Mouse (Mus musculus) adrenal gland, postnatal 10 days (tissue): ENCODE results near the gene Rab12. TPM values are rescaled to one million over a fixed set of nuclear protein-coding genes. Genes with fewer than 3 reads are reported as not detected.
"Not testable (repeated sequence)": the region's sequence is repeated elsewhere in the genome, so short reads cannot be mapped to it uniquely, and the experiment has no call there.

Experiments
- DNase-seq: peaks from one replicate; pipeline ENCODE4 v3.0.0; 2021; ENCODE audit warnings: mixed read lengths
- long read RNA-seq, 2 experiments: library from polyadenylated mRNA; stranded (forward); transcript quantifications; one replicate each; pipeline ENCODE4 v2.0.0; 2021
- total RNA-seq, 2 experiments: library from RNA; stranded (reverse); gene quantifications; 2 replicates each; pipeline ENCODE4 v1.2.3; 2021

The Rab12 gene
- 100 to 1,000 TPM in 1 of 2 experiments, 10 to 100 TPM in 1; 90.9 to 113 TPM for total RNA-seq
- long read RNA-seq, experiment 1, transcript Rab12-205 (6 exons, 2,010 nt), result major isoform, 160 of 174 reads
- long read RNA-seq, experiment 1, partial matches to known transcripts, result 2 of 174 reads
- long read RNA-seq, experiment 1, other reads (novel, unspliced or antisense), result 12 of 174 reads
- long read RNA-seq, experiment 2, transcript Rab12-205 (6 exons, 2,010 nt), result major isoform, 88 of 97 reads
- long read RNA-seq, experiment 2, partial matches to known transcripts, result 3 of 97 reads
- long read RNA-seq, experiment 2, other reads (novel, unspliced or antisense), result 6 of 97 reads

GRCm38 (mm10) chr17:66519554-66520553 lies at the start of gene Rab12:
TSS of gene Rab12 (minus strand) at chr17:66519729.
- peak; percentile 95 for DNase-seq

GRCm38 (mm10) chr17:66564213-66564612 lies 44.7 kb upstream of the Rab12 start:
- peak; percentile 34 for DNase-seq

GRCm38 (mm10) chr17:66563551-66563950 lies 44.0 kb upstream of the Rab12 start:
- no peak for DNase-seq

DNA sequence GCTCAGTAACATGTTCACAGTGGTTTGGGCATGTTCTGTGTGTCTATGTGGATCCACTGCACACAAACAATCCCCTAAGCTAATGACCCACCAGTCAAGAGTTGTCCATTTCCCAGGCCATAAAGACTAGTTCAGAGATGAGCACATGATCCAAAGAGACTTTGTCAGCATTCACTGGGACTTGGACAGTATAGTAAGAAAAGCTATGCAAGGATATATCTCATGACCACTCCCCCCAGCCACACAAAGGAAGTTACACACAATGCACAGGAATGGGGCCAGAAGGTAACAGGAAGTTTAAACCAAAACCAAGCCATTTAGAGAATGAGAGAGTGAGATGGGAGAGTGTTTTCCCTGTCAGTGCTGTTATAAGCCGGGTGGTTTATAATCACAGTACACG lies 41.9 kb upstream of the Rab12 start:
- DNase-seq, result no peak

DNA sequence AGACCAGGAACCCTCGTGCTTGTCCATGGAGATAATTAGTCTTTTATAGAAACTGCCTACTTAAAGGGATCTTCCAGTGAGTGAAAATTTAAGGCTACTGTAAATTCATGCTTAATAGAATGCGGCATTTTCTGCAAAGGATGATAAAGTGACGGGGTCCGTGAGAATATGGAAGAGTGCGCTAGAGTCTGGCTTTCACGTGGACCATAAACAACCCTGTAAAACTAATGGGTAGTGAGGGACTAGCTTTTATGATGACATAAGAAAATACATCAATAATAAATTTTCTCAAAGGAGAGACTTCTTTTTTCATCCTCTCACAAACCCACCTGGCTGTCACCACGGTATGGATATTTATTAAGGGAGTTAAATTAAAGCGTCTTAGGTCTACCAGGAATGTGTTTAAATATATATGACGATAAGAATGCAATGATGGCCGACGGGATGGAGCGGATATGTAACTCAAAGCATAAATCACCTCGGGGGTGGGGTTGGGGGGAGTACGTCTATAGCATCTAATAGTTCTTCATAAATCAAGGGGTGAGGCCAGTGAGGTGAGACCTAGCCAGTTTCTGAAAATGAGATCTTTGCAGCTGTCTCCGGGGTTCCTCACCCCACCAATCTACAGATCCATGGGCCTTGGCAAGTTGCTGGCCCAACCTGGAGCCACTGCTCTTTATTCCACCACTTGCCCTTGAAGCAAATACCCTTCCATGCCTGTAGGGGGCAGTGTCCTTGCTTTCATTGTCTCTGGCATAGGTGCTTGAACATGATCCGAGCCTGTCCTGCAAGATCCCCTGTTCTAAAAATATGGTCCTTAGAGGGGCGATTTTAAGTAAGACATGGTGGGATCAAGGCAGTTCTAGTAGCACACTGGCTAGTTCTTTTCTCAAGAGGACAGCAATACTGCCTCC lies 39.1 kb upstream of the Rab12 start:
- DNase-seq, result no peak

DNA sequence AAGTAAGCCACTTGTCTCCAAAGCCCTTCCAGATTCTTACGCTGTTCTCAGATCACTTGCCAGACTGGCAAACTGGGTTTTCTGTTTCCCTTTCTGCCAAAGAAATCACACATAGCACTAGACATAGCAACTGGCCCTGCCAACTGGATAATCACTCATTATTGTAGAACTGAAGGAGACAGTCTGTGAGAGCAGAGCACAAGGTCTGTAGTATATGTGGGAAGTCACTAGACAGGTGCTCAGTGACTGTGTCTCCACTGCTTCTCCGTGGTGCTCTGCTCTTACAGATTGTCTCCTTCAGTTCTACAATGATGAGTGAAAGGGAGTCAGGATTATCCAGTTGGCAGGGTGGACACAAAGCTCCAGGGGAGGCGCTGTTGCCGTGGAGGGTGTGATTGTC lies 33.2 kb upstream of the Rab12 start:
- DNase-seq, result no peak

- DNase-seq, result no peak
Observed at GRCm38 (mm10) chr17:66550486-66550885, 31.0 kb upstream of the Rab12 start.

- DNase-seq, result no peak
Observed at GRCm38 (mm10) chr17:66532285-66532684, 12.8 kb upstream of the Rab12 start.

DNA sequence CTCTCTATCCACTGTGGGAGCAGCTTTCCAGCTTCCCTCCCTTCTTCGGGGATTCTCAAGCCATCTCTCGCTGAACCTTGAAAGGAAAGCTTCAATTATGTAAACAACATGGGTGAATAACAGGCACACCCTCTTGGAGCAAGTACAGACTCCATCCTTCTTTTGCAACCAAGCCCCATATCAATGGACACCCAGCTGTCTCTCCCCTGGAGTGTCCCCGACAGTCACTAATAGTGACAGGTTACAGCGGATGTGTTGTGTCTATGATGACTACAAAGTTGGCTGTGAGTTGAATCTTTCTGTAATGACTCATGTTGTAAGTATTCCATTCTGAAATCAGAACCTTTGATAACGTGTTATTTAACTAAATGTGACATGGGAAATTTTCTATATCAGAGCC lies 3.9 kb upstream of the Rab12 start:
- DNase-seq, result no peak

DNA sequence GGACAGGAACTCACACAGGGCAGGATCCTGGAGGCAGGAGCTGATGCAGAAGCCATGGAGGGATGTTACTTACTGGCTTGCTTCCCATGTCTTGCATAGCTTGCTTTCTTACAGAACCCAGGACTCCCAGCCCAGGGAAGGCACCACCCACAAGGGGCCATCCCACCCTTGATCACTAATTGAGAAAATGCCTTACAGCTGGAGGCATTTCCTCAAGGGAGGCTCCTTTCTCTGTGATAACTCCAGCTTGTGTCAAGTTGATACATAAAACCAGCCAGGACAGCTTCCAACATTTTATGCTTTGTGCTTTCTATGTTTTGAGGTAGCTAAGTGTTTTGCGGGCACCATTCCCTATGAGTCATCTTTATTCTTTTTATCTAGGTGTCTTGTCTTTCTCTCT lies 3.1 kb upstream of the Rab12 start:
- not testable (repeated sequence) for DNase-seq

DNA sequence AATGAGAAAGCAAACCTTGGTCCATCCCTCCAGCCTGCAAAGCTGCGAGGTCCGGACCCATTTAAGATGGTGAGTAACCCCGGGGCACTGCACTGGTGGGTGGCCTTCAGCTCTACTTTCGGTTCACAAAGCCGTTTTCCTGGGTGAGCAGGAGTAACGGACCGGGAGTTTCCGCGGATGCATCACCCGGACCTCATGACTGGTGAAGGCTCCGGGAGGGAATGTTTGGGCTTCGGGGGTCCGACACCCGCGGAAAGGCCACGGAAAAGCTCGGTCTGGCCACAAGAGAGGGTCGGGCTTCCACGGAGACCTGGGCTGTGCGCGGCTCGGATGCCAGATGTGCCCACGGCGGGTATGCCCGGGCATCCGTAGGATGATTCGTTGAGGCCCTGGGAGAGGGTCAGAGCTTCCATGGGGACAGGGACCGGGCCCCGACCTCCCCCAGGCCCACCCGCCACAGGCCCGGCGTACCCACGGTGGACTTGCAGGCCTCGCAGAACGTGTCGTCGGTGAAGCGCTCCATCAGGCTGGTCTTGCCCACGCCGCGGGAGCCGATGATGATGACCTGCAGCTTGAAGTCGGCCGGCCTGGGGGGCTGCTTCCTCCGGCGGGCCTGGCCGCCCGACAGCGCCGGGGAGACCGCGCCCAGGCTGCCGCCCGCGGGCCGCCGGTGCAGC lies 514 bp downstream of the Rab12 start:
- DNase-seq, result peak; percentile 65

- no peak for DNase-seq
Observed at GRCm38 (mm10) chr17:66516953-66517352, 2.6 kb downstream of the Rab12 start.

GRCm38 (mm10) chr17:66514288-66514995 lies 5.1 kb downstream of the Rab12 start:
- no peak for DNase-seq

DNA sequence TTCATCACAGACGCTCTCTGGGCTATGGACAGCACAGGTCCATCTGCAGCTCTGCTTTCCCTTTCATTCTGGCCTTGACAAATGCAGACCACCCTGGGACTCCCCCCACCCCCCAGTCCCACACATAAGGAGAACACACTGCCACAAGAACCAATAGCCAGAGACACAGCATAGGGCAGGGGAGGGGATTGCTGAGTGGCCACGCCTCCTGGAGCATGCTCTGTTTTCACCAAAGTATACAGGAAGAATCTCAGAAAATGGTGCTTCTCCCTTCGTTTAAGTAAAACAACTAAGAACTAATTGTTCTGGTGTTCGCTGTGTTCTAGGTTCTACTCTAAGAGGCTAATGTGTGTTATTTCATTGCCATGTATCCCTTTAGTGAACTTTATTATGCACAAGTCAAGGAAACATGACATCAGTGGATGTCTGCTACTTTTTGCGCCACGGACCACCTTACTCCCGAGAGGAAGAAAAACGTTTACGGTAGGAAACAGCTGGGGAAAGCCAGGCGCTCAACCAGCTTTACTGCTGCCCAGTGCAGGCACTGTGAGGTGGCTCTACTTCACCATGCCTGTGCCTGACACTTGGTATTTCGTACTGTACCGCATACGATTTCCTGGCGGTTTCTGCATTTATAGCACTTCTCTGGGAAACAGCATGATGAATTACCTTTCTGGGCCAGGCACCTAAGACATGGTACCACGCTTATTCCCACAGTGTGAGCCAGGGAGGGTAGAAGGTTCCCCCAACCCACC lies 7.2 kb downstream of the Rab12 start:
- no peak for DNase-seq

DNA sequence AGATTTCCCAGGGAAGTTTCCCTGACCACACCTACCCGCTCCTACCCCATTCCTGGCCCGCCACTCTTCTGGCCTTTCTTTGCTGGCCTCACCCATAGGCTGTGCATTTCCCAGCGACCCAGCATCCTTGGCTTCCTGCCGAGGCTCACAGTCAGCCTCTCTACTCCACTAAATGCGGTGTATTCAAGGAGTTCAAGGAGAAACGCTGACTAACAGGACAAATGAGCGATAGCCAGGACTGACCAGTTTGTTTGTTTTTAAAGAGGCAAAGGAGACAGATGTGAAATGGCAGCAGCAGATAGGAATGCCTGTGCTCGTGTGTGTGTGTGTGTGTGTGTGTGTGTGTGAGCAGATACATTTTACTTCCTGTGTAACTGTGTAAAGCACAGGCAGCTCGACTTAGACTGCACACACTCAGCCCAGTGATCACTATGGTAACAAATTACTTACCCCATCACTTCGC lies 9.3 kb downstream of the Rab12 start:
- peak; percentile 86 for DNase-seq

DNA sequence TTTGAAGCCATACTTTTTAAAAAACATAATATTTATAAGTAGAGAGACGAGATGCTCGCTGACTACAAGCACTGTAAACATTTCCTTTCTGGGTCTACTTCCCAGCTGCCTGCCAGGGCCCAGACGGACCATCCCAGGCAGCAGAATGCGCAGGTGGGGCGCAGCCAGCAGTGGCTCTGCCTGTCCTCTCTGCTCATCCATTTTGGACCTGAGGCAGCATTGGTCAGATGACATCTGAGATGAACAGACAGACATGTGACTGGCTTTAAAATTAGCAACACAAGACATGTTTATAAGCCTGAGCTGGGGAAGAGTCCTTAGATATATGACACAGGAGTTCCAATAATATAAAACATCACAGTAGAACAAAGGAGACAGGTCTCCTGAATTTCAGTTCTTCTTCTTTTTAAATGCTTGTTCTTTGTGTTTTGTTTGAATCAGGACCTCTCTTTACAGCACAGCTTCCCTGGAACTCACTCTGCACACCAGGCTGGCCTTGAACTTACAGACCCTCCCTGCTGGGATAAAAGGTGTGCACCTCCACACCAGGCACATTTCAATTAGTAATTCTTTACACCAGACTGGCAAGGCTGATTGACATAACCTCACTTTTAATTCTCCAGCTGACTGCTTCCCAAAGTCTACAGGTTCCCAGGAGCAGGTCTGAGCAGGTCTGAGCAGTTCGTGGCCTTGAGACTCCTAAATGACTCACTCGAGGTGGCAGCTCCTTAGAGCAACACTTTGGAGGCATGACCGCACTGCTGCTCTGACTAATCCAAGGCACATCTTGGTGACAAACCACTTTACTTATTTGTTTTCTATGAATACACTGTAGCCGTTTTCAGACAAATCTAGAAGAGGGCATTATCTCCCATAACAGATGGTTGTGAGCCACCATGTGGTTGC lies 12.2 kb downstream of the Rab12 start:
- peak; percentile 28 for DNase-seq

DNA sequence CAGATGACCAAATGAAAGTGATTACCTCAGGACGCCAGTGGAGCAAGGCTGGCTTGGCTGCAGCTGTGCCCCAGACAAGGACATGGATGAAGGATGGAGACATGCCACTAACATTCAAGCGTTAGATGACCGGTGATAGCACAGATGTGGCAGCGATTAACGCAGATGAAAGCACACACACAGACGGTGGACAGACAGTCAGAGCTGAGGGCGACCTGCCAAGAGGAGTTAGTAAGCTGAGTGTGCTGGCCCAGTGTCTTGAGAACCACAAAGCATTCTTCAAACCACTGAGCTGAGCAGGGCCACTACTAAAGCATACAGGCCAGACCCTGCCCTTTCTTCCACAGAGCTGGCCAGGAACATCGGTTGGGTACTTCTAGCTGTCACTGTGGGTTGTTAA lies 14.6 kb downstream of the Rab12 start:
- peak; percentile 61 for DNase-seq

DNA sequence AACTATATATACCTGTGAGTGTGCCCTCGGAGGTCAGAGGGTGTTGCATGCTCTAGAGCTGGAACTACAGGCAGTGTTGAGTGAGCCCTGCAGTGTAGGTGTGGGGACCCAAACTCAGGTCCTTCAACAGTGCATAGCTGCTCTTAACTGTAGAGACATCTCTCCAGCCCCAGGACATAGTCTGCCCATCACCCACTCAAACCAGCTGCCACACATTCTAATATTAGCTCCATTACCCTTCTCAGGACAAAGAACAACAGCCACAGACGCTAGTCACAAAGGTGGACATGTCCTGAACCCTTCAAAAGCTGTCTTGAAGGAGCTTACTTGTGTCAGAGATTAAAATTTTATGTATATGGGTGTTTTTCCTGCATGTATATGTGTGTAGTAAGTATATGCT lies 15.3 kb downstream of the Rab12 start:
- DNase-seq, result no peak

DNA sequence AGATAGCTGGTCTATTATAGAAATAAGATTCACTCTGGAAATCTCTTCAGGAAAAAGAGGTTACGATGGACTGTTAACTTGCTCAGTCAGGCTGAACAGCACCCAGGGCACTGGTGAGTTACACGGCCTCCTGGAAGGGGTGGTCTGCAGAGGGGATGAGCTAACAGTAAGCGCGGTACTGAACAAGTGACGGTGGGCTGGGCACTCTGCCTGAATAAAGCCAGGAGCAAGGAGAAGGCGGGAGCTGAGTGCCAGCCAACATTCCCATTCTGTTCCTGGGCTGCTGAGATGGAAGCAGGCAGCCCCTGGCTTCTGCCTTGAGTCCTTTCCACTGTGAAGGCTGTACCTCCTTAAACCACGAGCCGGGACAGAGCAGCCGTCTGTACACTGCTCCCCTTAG lies 16.1 kb downstream of the Rab12 start:
- no peak for DNase-seq
